In genomic region chr17:62816879-62817278, GRCm38 (mm10) we compare ENCODE assay signal across 28 mouse cellular contexts.
DNase-seq lines count a peak whose midpoint lies in the region; ATAC-seq lines count a peak whose summit lies in the region.
"Had no signal": no experiment of that assay in that cellular context is flagged by ENCODE, and none has a peak within 500 bp of the region (broad histone marks: within the 10 kb centered on the region; RNA-seq: fewer than 3 reads in every experiment).

No protein-coding gene starts in this region.

- WGBS in midbrain, embryonic 14.5 days: 76% methylated on average over 10 of the region's 10 CpGs
- WGBS in midbrain, embryonic 16.5 days: 80% methylated on average over 10 of the region's 10 CpGs

- no peak overlapping the region for H3K4me2 ChIP-seq in midbrain, embryonic 14.5 days (ENCODE audit: low read length)
- H3K4me2 ChIP-seq in midbrain, embryonic 16.5 days (ENCODE audit: low read length): no peak overlapping the region
- H3K4me2 ChIP-seq: embryonic facial prominence, embryonic 13.5 days; forebrain, embryonic 12.5 days; forebrain, embryonic 15.5 days; heart, embryonic 13.5 days; hindbrain, embryonic 12.5 days; hindbrain, embryonic 15.5 days had no signal

- DNase-seq in midbrain, embryonic 14.5 days: no peak
- DNase-seq in MN1 (ENCODE audit: low spot score): no peak
- DNase-seq in testis, postnatal 10 days (ENCODE audit: low spot score): no peak
- DNase-seq: adrenal gland, adult 8-10 months; adrenal gland, postnatal 25 days; cerebellum, adult 18-20 months; cerebellum, adult 9-11 months; cerebellum, postnatal 25 days; embryo, embryonic 11 days; gastrocnemius, postnatal 25 days; heart, adult 2 months; heart, postnatal 14 days; heart, postnatal 4 days had no signal

- H3K9me3 ChIP-seq in midbrain, embryonic 14.5 days (ENCODE audit: control insufficient read depth, low read length): no peaks in the 10 kb centered on the region
- no peaks in the 10 kb centered on the region for H3K9me3 ChIP-seq in midbrain, embryonic 16.5 days (replicated peaks; ENCODE audit: control insufficient read depth, low read length, poor library complexity, severe bottlenecking)
- H3K9me3 ChIP-seq: embryonic facial prominence, embryonic 10.5 days; embryonic facial prominence, embryonic 13.5 days; forebrain, embryonic 12.5 days; forebrain, embryonic 15.5 days; heart, embryonic 10.5 days; heart, embryonic 13.5 days; hindbrain, embryonic 12.5 days; hindbrain, embryonic 15.5 days had no signal

- no peaks in the 10 kb centered on the region for H3K27me3 ChIP-seq in midbrain, embryonic 14.5 days (ENCODE audit: control insufficient read depth, insufficient read depth, low read length)
- H3K27me3 ChIP-seq in midbrain, embryonic 16.5 days (ENCODE audit: control insufficient read depth, insufficient read depth, low read depth, low read length): no peaks in the 10 kb centered on the region
- H3K27me3 ChIP-seq: embryonic facial prominence, embryonic 13.5 days; forebrain, embryonic 15.5 days; heart, embryonic 13.5 days; hindbrain, embryonic 12.5 days; hindbrain, embryonic 15.5 days had no signal

- peaks cover 29% of the 10 kb centered on the region for H3K4me1 ChIP-seq in midbrain, embryonic 14.5 days (ENCODE audit: control insufficient read depth, insufficient read depth, low read length)
- peaks cover 24% of the 10 kb centered on the region for H3K4me1 ChIP-seq in midbrain, embryonic 16.5 days (ENCODE audit: control insufficient read depth, insufficient read depth, low read length)

- ATAC-seq in midbrain, embryonic 14.5 days (ENCODE audit: low FRiP score, low TSS enrichment): no peak
- ATAC-seq in midbrain, embryonic 16.5 days: no peak
- ATAC-seq in common myeloid progenitor, adult 5-6 weeks (replicated peaks; ENCODE audit: low read depth, poor library complexity, severe bottlenecking): peak; percentile 52
- ATAC-seq in granulocyte monocyte progenitor cell, adult 5-6 weeks (replicated peaks; ENCODE audit: poor library complexity, severe bottlenecking): peak; percentile 43
- peak; percentile 33; the same call in 1 of the 2 replicates for ATAC-seq in megakaryocyte progenitor cell, adult 5-6 weeks (replicated peaks; ENCODE audit: poor library complexity)
- ATAC-seq: activated CD4-positive, CD25-positive, alpha-beta regulatory T cell, adult 4 months; CD4-positive, CD25-positive, alpha-beta regulatory T cell, adult 4 months; forebrain, embryonic 15.5 days had no signal

- H3K4me3 ChIP-seq in midbrain, embryonic 14.5 days (replicated peaks; ENCODE audit: low read depth, low read length): no peak overlapping the region
- H3K4me3 ChIP-seq in midbrain, embryonic 16.5 days (ENCODE audit: low read depth, low read length): no peak overlapping the region
- H3K4me3 ChIP-seq: embryonic facial prominence, embryonic 10.5 days; embryonic facial prominence, embryonic 13.5 days; erythroblast, embryonic 14.5 days; forebrain, embryonic 12.5 days; forebrain, embryonic 15.5 days; heart, adult 2 months; heart, embryonic 10.5 days; heart, embryonic 13.5 days; hindbrain, embryonic 12.5 days; hindbrain, embryonic 15.5 days had no signal

- no peak overlapping the region for H3K9ac ChIP-seq in midbrain, embryonic 14.5 days (replicated peaks; ENCODE audit: low read length)
- H3K9ac ChIP-seq in midbrain, embryonic 16.5 days (ENCODE audit: low read depth, low read length): no peak overlapping the region
- H3K9ac ChIP-seq: embryonic facial prominence, embryonic 13.5 days; forebrain, embryonic 12.5 days; forebrain, embryonic 15.5 days; heart, embryonic 13.5 days; hindbrain, embryonic 12.5 days; hindbrain, embryonic 15.5 days had no signal

- H3K27ac ChIP-seq in midbrain, embryonic 14.5 days (replicated peaks; ENCODE audit: low read depth, low read length): 0 out of 2 replicates have a peak overlapping the region, but pooled peaks have one; percentile 20
- no peak overlapping the region for H3K27ac ChIP-seq in midbrain, embryonic 16.5 days (ENCODE audit: low read length)
- H3K27ac ChIP-seq: embryonic facial prominence, embryonic 10.5 days; embryonic facial prominence, embryonic 13.5 days; forebrain, embryonic 12.5 days; forebrain, embryonic 15.5 days; heart, adult 2 months; heart, embryonic 10.5 days; heart, embryonic 13.5 days; hindbrain, embryonic 12.5 days; hindbrain, embryonic 15.5 days had no signal

- H3K36me3 ChIP-seq in midbrain, embryonic 14.5 days (ENCODE audit: control insufficient read depth, insufficient read depth, low read length): no peaks in the 10 kb centered on the region
- H3K36me3 ChIP-seq in midbrain, embryonic 16.5 days (ENCODE audit: control insufficient read depth, insufficient read depth, low read length): no peaks in the 10 kb centered on the region
- H3K36me3 ChIP-seq: embryonic facial prominence, embryonic 10.5 days; embryonic facial prominence, embryonic 13.5 days; forebrain, embryonic 12.5 days; forebrain, embryonic 15.5 days; heart, embryonic 10.5 days; heart, embryonic 13.5 days; hindbrain, embryonic 12.5 days; hindbrain, embryonic 15.5 days had no signal

Comparison
In these comparisons a context has a peak if more than half of its experiments do, and no peak if none do; other contexts are left out.
1. ATAC-seq: peak in common myeloid progenitor, adult 5-6 weeks (single experiment), granulocyte monocyte progenitor cell, adult 5-6 weeks (single experiment) and megakaryocyte progenitor cell, adult 5-6 weeks (single experiment); none in midbrain, embryonic 14.5 days (single experiment) and midbrain, embryonic 16.5 days (single experiment).